Mouse (Mus musculus): ENCODE results near the gene D17Wsu92e.

GRCm38 (mm10) chr17:27703961-27704621, 116.4 kb downstream of the D17Wsu92e start:
- no peak for TF ChIP-seq MAX (IDR thresholded peaks at IDR 0.05)
- no peak for TF ChIP-seq CTCF (IDR thresholded peaks at IDR 0.05; ENCODE audit: control insufficient read depth, insufficient read depth, insufficient read length)

Data from C2C12 (cell line).